Mouse (Mus musculus) bone marrow macrophage, adult 2 months (primary cell): ENCODE data around the gene Vsig2.

ENCODE experiments used
- CTCF ChIP-seq: IDR thresholded peaks from 2 replicates; pipeline ENCODE4 v1.5.1; 2012; ENCODE audit warnings: low read depth, mild to moderate bottlenecking, low read length, moderate library complexity
- POLR2A ChIP-seq: IDR thresholded peaks from 2 replicates; pipeline ENCODE4 v1.6.1; 2012; ENCODE audit warnings: mild to moderate bottlenecking, low read depth, low read length, borderline replicate concordance

- TF ChIP-seq CTCF: no peak
- TF ChIP-seq POLR2A: no peak
These were observed 29.0 kb downstream of the Vsig2 start for GRCm38 (mm10) chr9:37567892-37568604.
